Mouse (Mus musculus) intestine, embryonic 14.5 days (tissue): ENCODE data around the gene Rab27a. TPM values are rescaled to one million over a fixed set of nuclear protein-coding genes. Genes with fewer than 3 reads are reported as not detected.
"Not testable (repeated sequence)": the region's sequence is repeated elsewhere in the genome, so short reads cannot be mapped to it uniquely, and the experiment has no call there.

ENCODE experiments used
- ATAC-seq: fragments of 200-750 bp; cut with Nextera tagmentation; replicated peaks from 2 replicates; pipeline ENCODE4 v1.8.0; 2017; ENCODE audit warnings: low read depth, moderate number of reproducible peaks, moderate TSS enrichment, moderate library complexity; ENCODE audit not compliant: low FRiP score, low TSS enrichment
- DNase-seq: peaks from one replicate; pipeline ENCODE4 v3.0.0-alpha.2; 2018; ENCODE audit warnings: low spot score
- H3K27ac ChIP-seq: fragments of 300-500 bp; sonication (generic); 2 replicates; pipeline ENCODE4 v1.5.1; 2014; ENCODE audit warnings: low read depth, mild to moderate bottlenecking, control low read depth
- H3K27me3 ChIP-seq: fragments of 300-500 bp; sonication (generic); replicated peaks from 2 replicates; pipeline ENCODE4 v1.6.1; 2014; ENCODE audit warnings: low read length, control low read depth; ENCODE audit not compliant: control insufficient read depth, insufficient read depth
- H3K36me3 ChIP-seq: fragments of 300-500 bp; sonication (generic); 2 replicates; pipeline ENCODE4 v1.6.1; 2014; ENCODE audit warnings: low read length, control low read depth; ENCODE audit not compliant: control insufficient read depth, insufficient read depth
- H3K4me1 ChIP-seq: fragments of 300-500 bp; sonication (generic); replicated peaks from 2 replicates; pipeline ENCODE4 v1.6.1; 2014; ENCODE audit warnings: low read length, control low read depth, mixed read lengths; ENCODE audit not compliant: control insufficient read depth, insufficient read depth
- H3K4me2 ChIP-seq: fragments of 300-500 bp; sonication (generic); 2 replicates; pipeline ENCODE4 v1.6.1; 2014; ENCODE audit warnings: low read length
- H3K4me3 ChIP-seq: fragments of 300-500 bp; sonication (generic); 2 replicates; pipeline ENCODE4 v1.5.1; 2014; ENCODE audit warnings: low read depth, low read length, control low read depth, mixed read lengths
- H3K9ac ChIP-seq: fragments of 300-500 bp; sonication (generic); 2 replicates; pipeline ENCODE4 v1.6.1; 2014; ENCODE audit warnings: mild to moderate bottlenecking, low read length
- H3K9me3 ChIP-seq: fragments of 300-500 bp; sonication (generic); 2 replicates; pipeline ENCODE4 v1.6.1; 2016; ENCODE audit warnings: low read length, control low read depth; ENCODE audit not compliant: control insufficient read depth
- WGBS: fragments of 180-500 bp; shearing (Covaris S2); extraction: QIAGEN DNeasy Blood & Tissue Kit; methylation state at CpG from one replicate; pipeline ENCODE4 v1.1.7; 2014; 5-methylcytosine and 5-hydroxymethylcytosine counted together
- polyA plus RNA-seq: library from polyadenylated mRNA; unstranded; fragments of >200 nt; fragmentation: Nextera tagmentation; extraction: Ambion mirVana; gene quantifications from 2 replicates; pipeline ENCODE4 v1.2.1, GENCODE M21; 2014

The Rab27a gene
- polyA plus RNA-seq, 1 experiment from 2014 or later = 2.1 TPM

DNA sequence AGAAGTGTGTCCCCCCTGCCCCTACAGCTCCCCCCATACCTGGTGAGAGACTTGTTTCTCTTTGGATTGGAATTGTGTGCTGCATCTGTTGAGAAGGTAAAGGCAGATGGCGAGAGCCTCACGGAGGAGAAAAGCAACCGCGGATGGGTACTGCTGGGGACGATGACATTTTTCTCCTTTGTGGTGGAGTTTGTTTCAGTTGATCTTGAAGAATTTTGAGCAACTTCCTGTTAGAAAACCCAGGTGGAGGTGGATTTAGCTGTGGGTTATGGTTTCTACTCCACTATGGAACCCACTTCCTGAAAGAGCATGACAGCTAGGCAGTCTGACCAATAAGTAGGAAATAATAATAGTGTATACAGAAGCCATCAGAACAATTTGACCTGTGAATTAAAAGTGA, 28.5 kb downstream of the Rab27a start:
- ATAC-seq (no peak), DNase-seq (no peak)
- Histone ChIP-seq H3K27ac (no peak overlapping the region), H3K4me3 (no peak overlapping the region), H3K9me3 (no peaks in the 10 kb centered on the region), H3K27me3 (no peaks in the 10 kb centered on the region), H3K36me3 (no peaks in the 10 kb centered on the region), H3K4me2 (no peak overlapping the region), H3K9ac (no peak overlapping the region), H3K4me1 (peaks cover 5% of the 10 kb centered on the region; the same call in 1 of the 2 replicates)
- WGBS = 90% methylated on average over 5 of the region's 5 CpGs

DNA sequence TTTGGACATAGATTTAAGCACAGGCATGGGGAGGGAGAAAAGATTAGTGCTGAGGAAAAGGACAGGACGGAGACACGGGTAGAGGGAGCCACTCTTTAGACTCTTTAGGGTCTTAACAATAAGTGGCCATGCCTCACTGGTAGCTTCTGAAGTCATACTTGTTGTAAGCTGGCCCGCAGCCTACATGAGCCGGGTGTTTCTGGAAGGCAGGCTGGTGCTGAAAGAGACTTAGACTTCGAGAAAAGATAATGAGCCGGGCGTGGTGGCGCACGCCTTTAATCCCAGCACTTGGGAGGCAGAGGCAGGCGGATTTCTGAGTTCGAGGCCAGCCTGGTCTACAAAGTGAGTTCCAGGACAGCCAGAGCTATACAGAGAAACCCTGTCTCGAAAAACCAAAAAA, 34.7 kb downstream of the Rab27a start:
- not testable (repeated sequence) for H3K9ac ChIP-seq, ATAC-seq
- 88% methylated on average over 11 of the region's 12 CpGs for WGBS

DNA sequence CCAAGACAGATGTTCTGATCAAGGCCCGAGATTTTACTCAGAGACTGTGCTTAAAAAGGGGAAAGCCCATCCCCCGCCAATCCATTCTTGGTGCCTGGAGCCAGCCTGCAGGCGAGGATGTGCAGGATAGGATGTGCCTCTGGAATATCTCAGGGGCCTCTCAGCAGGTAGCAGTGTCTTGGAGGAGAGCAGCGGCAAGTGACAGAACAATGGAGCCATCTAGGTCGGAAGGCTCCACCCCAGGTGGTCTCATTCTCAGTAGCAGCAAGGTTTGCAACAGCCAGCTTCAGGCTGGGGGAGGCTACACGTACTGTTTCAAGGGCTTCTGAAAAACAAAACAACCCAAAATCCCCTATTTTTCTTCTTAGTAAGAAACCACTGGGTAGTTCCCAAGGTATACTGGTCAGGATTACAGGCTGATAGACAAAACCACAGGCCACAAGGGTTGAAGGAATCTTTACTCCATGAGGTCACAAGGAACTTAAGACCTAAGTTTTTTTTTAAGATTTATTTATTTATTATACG, 35.2 kb downstream of the Rab27a start:
- no peak for ATAC-seq
- no peaks in the 10 kb centered on the region for H3K9me3 ChIP-seq
- no peak overlapping the region for H3K27ac ChIP-seq
- no peaks in the 10 kb centered on the region for H3K36me3 ChIP-seq
- no peak overlapping the region for H3K4me2 ChIP-seq
- 46% methylated on average over 7 of the region's 7 CpGs for WGBS
- no peaks in the 10 kb centered on the region for H3K4me1 ChIP-seq
- DNase-seq = no peak
- no peaks in the 10 kb centered on the region for H3K27me3 ChIP-seq
- no peak overlapping the region for H3K4me3 ChIP-seq
- H3K9ac ChIP-seq = no peak overlapping the region

More for the DNA sequence above, 34.7 kb downstream of the Rab27a start:
- not testable (repeated sequence) for H3K9me3 ChIP-seq, H3K4me2 ChIP-seq, DNase-seq, H3K27me3 ChIP-seq, H3K36me3 ChIP-seq, H3K27ac ChIP-seq, H3K4me1 ChIP-seq, H3K4me3 ChIP-seq

DNA sequence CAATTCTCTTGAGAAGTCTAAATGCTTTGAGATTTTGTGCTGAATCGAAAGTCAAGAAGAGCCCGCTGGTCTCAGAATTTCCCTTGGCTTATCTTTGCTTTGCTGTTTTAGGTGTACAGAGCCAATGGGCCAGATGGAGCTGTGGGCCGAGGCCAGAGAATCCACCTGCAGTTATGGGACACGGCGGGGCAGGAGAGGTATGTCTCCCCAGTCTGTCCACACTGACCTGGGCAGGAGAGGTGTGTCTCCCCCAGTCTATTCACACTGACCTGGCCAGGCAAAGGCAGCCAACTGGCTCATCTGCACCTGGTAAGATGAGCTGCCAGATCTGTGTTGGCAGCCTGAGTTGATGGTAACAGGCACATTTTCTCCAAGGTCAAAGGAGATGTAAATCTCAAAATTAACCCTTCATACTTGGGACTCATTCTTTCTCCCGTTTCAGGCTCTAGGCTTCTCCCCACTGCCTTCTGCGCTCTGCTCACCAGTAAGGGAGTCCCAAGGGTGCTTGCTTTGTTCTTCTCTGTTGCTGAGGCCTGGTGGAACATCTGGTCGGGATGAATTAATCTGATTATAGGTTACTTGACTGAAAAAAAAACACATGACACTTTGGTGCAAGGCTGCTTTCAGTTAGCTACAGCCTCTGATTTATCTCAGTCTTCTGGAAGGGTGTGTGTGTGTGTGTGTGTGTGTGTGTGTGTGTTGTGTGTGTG, 37.8 kb downstream of the Rab27a start:
- Histone ChIP-seq H3K4me3 (no peak overlapping the region), H3K27me3 (no peaks in the 10 kb centered on the region), H3K4me2 (no peak overlapping the region), H3K36me3 (no peaks in the 10 kb centered on the region), H3K27ac (no peak overlapping the region), H3K9me3 (no peaks in the 10 kb centered on the region), H3K9ac (no peak overlapping the region), H3K4me1 (no peaks in the 10 kb centered on the region)
- ATAC-seq (no peak), DNase-seq (no peak)
- 80% methylated on average over 8 of the region's 8 CpGs for WGBS

DNA sequence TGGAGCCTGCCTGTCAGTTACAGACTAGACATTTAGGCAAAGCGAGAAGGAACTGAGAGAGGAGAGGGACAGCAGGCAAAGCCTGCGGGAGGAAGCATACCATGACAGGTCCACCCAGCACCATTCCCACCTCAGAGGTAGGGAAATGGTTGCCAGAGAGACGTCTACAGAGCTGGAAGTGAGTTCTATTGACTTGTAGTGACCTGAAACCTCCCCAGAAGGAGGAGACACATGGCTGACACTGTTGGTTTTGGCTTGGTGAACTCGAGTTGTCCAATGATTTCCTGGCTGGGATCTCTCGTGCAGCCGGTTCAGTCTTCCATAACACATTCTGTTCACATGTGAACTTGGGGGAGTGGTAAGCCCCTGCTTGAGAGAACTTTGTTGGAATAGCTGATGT, 39.3 kb downstream of the Rab27a start:
- H3K27ac ChIP-seq = no peak overlapping the region
- no peak for ATAC-seq
- 68% methylated on average over 6 of the region's 6 CpGs for WGBS

DNA sequence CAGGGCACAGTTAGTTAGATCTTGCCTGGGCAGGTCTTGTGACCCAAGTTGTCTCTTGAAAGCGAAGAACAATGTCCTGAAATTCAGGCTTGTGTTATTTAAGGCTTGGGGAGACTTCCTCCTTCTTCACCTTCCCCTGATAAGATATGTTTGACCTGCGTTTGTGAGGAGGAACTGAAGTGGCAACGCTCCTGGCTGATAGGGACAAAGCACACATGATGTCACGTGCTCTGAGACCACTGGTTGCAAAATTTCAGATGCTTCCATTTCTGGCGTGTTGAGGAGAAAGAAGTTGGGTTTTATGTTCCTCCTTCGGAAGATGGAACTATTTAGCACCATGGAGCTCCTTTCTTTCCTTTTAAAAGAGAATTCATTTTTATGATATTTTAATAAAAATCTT, 41.2 kb downstream of the Rab27a start:
- no peak overlapping the region for H3K4me3 ChIP-seq
- no peak overlapping the region for H3K4me2 ChIP-seq
- no peaks in the 10 kb centered on the region for H3K4me1 ChIP-seq
- no peak for ATAC-seq
- H3K27ac ChIP-seq = no peak overlapping the region
- 80% methylated on average over 6 of the region's 6 CpGs for WGBS
- no peak for DNase-seq
- no peaks in the 10 kb centered on the region for H3K9me3 ChIP-seq
- no peaks in the 10 kb centered on the region for H3K36me3 ChIP-seq
- no peak overlapping the region for H3K9ac ChIP-seq
- H3K27me3 ChIP-seq = no peaks in the 10 kb centered on the region

More for the DNA sequence above, 39.3 kb downstream of the Rab27a start:
- Histone ChIP-seq H3K9ac (no peak overlapping the region), H3K9me3 (no peaks in the 10 kb centered on the region), H3K4me1 (no peaks in the 10 kb centered on the region), H3K27me3 (no peaks in the 10 kb centered on the region), H3K4me3 (no peak overlapping the region), H3K4me2 (no peak overlapping the region), H3K36me3 (no peaks in the 10 kb centered on the region)
- DNase-seq = no peak

DNA sequence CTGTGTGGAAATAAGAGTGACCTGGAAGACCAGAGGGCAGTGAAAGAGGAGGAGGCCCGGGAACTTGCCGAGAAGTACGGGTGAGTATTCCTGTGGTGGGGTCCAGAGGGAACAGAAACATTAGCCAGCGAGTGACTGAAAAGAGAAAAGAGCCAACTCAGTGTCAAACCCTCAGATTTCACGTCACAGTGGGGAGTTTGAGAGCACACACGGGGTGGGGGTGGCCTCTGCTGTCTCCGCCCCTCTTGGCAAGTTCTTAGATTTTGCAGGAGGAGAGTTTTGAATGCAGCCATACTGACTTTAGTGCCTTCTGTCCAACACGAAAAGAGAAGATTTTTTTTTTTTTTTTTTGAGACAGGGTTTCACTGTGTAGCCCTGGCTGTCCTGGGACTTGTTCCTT, 42.5 kb downstream of the Rab27a start:
- H3K9ac ChIP-seq = no peak overlapping the region
- no peak for ATAC-seq
- WGBS = 61% methylated on average over 8 of the region's 8 CpGs
- no peaks in the 10 kb centered on the region for H3K36me3 ChIP-seq
- DNase-seq = no peak
- no peaks in the 10 kb centered on the region for H3K9me3 ChIP-seq
- no peak overlapping the region for H3K4me2 ChIP-seq
- no peaks in the 10 kb centered on the region for H3K4me1 ChIP-seq
- no peak overlapping the region for H3K27ac ChIP-seq
- H3K27me3 ChIP-seq = no peaks in the 10 kb centered on the region
- H3K4me3 ChIP-seq = no peak overlapping the region

DNA sequence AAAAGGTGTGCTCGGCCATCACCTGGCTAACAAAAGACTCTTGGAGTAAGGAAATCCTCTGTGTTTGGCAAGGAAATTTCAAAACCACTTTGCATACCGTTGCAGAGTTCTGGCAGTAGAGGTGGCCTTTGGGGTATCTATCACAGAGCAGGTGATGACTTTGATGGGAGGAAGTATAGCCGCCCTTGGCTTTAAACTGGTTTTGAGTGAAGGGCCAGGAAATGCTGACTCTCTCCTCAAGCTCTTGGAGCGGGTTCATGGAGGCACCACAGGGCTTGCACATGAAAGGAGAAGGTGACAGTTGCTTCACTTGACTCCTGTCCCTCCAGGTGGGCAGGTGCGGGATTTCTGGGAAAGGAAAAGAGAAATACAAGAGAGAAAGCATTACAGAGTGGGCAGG, 42.9 kb downstream of the Rab27a start:
- no peak overlapping the region for H3K27ac ChIP-seq
- WGBS = 75% methylated on average over 5 of the region's 5 CpGs
- no peak overlapping the region for H3K9ac ChIP-seq
- H3K27me3 ChIP-seq = no peaks in the 10 kb centered on the region
- no peak overlapping the region for H3K4me2 ChIP-seq
- ATAC-seq (no peak), DNase-seq (no peak)
- no peaks in the 10 kb centered on the region for H3K9me3 ChIP-seq
- H3K36me3 ChIP-seq = no peaks in the 10 kb centered on the region
- no peak overlapping the region for H3K4me3 ChIP-seq
- no peaks in the 10 kb centered on the region for H3K4me1 ChIP-seq
